Mouse (Mus musculus) left cerebral cortex, adult 8-10 months (tissue): ENCODE results near the gene Fbxo17. TPM values are rescaled to one million over a fixed set of nuclear protein-coding genes. Genes with fewer than 3 reads are reported as not detected.
"Not testable (repeated sequence)": the region's sequence is repeated elsewhere in the genome, so short reads cannot be mapped to it uniquely, and the experiment has no call there.

Source experiments
- DNase-seq, 2 experiments: peaks; one replicate each; pipeline ENCODE4 v3.0.0; 2022; ENCODE audit warnings: low spot score in 2 of 2
- total RNA-seq, 4 experiments: library from RNA; stranded (reverse); gene quantifications; 2 replicates each; pipeline ENCODE4 v1.2.4; 2022

Fbxo17 gene
- 1 to 10 TPM; 1.8 to 4.3 (median 2.8) TPM for total RNA-seq

DNA sequence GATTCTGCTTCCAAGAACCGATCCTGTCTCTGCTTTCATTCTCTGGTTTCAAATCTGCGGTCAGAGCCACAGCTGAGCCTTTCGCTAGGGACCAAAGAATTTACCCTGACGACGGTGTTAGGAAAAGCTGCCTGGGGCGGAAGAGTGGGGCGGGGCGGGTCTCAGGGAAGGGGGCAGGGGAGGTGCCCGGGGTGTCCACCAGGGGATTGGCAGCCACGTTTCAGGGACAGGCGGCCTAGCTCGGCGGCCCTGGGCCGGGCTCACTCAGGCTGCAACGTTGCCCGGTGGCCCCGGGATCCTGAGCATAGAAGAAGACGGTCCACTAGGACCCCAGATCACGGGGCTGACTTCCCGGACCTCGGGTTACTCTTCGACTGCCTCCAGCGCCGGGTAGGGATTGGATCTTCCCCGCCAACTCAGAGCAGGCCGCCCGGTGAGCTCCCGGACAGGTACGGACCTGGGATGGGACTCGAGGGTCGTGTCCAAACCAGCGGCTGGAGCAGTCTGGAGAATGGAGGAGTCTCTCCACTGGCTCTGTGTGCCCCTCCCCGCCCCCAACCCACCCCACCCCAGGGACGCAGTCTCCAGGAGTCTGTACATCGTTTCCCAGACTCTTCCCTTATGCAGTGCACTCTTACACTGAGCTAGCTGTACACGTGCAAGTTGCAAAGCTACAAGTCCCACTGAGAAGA, at the start of gene Fbxo17:
Gene Fbxo17, plus strand, starts transcription at position 215 of the 692 bp plus-strand sequence.
- DNase-seq = no peak

DNA sequence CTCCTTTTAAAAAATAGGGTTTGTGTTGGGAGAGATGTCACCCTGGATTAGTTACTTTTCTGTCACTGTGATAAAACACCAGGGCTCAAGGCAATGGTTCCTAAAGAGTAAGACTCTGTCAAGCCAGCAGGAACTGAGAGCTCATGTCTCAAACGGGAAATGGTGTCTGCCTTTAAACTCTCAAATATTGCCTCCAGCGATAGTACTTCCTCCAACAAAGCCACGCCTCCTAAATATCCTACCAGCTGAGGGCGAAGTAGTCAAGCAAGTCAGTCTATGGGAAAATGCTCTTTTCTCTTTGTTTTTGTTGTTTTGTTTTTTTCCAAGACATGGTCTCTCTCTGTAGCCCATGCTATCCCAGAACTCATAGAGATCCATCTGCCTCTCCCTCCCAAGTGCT, 45.4 kb upstream of the Fbxo17 start:
- DNase-seq = no peak

DNA sequence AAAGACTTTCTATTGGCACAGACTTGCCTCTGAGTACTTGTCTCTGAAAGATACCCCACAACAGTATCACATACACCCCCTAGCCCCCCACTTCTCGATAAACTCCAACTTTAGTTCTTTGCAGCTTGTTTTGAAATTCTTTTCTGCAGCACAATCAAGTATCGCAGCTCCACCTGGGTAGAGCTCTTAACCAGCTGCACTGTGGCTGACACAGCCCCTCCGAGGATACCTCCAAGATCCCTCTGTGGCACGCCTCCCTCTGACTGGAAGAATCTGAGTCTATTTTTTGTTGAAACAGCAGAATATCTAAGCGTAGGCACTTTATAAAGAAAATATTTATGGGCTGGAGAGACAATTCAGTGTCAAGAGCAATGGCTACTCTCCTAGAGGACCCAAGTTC, 44.3 kb upstream of the Fbxo17 start:
- no peak for DNase-seq

DNA sequence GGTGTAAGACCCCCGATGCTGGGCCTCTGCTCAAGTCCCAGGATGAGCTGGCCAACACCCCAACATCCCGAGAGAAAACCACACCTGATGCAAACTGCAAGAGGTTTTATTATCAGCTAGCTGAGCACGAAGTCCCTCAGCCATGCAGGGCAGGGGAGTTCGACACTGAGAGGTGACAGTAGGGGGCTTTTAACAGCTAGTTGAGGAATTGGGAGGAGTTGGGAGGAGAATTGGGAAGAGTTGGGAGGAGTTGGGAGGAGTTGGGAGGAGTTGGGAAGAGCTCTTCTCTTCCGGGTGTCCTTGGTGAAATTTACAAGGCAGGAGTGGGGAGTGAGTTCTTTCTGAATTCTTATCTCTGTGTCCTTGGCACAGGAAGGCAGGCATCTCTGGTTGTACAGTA, 43.8 kb upstream of the Fbxo17 start:
- not testable (repeated sequence) for DNase-seq

DNA sequence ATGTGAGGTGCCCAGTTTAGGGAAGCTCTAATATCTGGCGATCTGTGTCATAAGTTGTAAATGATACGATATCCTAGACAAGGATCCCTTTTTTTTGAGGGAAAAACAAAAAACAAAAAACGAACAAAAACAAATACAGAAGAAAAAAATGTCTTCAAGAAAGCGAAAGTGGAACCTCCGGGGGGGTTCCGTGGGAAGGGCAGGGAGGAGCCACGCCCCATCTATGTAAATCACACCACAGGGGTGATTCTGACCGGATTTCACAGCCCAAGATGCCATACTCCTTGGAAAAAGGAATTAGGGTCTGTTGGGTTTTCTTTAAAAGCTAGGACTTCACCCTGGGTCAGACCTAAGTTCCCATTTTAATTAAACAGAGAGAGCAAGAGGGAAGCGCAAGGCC, 41.6 kb upstream of the Fbxo17 start:
- DNase-seq = no peak

DNA sequence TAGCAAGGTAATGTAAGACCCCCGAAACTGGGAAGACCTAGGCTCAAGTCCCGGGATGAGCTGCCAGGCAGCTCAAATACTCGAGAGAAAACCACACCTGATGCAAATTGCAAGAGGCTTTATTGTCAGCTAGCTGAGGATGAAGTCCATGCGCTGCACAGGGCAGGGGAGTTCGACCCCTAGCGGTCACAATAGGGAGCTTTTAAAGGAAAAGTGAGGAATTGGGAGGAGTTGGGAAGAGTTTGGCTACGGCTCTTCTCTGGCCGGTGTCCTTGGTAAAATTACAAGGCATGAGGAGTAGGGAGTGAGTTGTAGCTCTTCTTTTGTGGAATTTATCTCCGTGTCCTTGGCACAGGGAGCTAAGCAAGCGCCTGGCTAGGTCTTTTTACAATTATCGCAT, 40.9 kb upstream of the Fbxo17 start:
- DNase-seq = no peak

DNA sequence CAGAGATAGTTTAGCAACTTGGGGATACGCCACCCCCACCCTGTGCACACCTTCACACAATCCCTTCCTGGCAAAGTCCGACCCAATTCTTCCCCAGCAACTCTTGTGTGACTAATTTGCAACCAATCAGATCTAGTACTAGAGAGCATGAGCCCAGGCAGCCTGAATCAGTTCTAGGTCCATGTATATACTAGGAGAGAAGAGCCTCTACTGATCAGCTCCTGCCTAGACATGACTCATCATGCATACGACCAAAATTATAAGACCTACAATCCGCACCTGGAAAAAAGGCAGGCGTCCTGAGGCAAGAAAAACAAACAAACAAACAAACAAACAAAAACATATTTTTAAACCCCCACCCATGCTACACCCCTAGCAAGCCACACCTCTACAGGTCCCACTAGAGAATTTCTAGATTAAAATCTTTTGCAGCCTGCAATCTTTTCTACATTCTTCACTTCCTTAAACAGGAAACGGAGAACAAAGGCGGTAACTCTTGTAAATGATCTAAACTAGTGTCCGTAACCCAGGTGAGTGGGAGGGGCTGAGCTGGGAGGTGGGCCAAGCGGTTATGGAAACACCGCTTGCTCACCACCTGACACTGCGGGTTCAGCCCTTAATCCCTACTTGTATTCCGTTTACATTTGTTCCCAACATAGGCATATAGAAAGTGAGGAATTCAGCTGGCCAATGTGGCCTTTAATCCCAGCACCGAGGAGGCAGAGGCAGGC, 39.6 kb upstream of the Fbxo17 start:
- DNase-seq = no peak

DNA sequence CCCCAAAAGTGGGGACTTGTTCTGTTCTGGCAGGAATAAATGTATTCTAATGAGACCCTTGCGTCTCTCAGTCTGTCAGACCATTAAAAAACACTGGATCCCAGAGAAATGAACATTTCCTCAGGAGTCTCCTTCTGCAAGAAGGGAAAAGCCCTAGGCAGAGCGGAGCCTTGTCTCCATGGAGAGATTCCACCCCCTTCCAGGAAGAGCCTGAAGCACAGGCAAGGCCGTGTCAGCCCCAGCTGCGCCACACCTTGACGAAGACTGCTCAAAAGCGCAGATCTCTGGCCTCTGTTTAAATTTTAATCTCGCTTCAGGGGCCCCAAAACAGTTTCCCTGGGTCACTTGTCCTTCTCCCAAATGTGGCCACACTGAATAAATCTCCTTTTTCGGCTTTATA, 39.0 kb upstream of the Fbxo17 start:
- no peak for DNase-seq

DNA sequence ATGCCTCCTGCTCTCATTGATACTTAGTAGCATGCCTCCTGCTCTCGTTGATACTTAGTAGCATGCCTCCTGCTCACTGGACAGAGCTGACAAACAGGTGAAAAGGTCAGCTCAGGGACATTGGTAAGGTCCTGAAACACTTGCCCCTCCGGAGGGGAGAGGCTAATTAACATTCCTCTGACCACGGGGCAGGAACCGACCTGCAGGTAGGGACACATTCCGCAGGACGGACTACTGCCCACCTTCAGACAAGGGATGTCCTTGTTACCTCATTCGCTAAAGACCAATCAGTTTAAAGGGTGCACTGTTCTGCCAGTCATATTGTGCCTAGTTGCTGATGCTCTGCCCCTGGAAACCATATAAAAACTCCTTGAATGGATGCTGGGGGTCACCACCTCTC, 25.5 kb upstream of the Fbxo17 start:
- no peak for DNase-seq

DNA sequence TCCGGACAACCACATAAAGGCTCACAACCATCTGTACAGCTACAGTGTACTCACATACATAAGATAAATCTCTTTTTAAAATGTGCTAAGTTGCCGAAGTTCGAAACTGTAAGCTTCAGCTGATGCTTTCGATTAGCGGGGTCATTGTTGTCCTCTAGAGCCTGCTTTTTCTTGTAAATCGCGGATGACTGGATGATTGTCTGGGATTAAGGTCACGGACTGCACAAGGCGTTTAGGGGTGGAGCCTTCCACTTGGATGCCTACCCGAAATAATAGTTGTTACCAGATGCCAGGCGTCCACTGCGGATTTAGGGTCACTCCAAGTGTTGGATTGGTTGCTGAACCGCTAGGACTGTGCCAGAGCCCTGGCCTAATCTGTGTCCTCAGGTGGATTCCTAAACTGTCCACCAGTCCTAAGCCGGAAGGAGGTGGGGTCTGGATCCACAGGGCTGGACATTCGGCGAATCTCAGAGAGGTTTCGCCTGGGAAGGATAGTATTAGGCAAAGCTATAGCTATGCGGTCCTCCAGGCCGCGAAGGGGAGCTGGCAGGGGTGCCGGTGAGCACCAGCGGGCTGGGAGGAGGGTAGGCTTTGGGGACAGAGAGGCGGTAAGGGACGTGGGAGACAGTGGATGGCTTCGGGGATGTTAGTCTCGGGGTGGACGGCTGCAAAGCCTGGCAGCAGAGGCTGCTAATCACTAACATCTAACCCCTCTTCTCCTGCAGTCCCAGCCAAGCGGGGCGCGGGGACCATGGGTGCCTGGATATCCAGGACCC, 23.9 kb upstream of the Fbxo17 start, which contains the start of gene Fbxo27:
Gene Fbxo27, plus strand, starts transcription at position 305 of the 776 bp plus-strand sequence.
- peak; percentile 36 to 39 for DNase-seq

DNA sequence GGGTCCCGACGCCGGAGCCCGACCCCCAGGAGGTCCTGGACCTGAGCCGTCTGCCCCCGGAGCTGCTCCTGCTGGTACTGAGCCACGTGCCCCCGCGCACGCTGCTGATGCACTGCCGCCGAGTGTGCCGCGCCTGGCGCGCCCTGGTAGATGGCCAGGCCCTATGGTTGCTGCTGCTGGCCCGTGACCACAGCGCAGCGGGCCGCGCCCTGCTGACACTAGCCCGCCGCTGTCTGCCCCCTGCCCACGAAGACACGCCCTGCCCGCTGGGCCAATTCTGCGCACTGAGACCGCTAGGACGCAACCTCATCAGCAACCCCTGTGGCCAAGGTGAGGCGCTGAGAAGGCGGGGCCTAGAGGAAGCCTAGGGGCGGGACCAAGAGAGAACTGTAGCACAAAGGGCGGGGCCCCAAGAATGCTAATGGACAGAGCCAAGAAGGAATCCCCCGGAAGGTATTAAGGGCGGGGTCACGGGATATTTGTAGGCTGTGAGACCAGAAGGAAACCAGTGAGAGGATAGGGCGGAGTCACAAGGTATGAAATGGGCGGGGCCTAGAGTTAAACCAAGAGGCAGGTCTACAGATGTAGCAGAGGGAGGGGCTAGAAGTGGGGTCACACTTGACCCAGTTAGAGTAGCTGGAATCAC, 23.2 kb upstream of the Fbxo17 start:
- DNase-seq = peak; percentile 65 to 93

DNA sequence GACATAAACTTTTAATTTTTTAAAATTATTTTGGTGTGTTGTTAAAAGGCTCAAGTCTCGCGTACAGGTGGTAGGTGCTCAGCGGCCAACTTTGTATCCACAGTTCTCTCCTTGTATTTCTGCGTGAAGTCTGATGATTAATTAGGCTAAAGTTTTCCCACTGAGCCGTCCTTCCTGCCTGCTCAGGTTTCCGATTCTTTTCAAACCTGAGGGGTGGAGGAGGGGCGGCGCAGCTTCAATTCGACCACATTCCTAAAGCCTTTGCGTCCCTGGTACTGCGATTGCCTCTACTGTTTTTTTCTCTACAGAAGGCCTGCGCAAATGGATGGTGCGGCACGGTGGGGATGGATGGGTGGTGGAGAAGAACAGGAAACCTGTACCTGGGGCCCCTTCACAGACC, 22.2 kb upstream of the Fbxo17 start:
- DNase-seq = no peak

DNA sequence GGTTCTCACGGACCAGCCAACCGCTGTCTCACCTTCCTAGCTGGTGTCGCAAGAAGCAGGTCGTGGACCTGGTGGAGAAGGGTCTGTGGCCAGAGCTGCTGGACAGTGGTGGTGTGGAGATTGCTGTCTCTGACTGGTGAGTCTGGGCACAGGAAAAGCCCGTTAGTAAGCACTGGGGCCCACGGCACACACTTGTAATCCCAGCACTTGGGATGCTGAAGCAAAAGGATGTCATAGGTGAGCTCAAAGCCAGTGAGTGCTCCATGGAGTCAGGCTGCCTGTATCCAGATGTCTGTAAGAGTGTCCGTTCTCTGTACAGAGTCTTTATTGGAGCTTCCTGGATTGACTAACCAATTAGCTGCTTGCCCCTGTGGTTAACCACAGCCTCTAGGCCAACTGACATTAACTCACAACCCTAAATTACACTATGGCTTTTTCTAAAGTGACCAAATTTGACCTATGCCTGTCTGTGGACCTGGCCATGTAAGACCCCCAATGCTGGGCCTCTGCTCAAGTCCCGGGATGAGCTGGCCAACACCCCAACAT, 21.6 kb upstream of the Fbxo17 start:
- DNase-seq = no peak

DNA sequence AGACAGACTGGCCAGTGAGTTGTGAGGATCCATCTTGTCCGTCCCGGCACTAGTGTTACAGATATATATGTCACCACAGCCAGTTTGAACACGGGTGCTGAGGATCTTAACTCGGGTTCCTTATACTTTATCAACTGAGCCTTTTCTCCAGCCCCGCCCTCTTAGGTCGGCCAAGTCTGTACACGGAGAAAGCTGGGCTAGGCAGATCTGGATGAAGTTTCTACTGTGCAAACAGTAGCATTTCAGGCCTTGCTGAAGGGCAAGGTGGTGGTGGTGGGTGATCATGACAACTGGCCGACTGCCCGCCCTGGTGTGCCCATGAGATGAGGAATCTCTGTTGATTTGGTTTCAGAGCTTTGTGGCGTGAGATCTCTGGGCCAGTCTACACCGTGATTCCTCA, 19.3 kb upstream of the Fbxo17 start:
- DNase-seq = no peak

DNA sequence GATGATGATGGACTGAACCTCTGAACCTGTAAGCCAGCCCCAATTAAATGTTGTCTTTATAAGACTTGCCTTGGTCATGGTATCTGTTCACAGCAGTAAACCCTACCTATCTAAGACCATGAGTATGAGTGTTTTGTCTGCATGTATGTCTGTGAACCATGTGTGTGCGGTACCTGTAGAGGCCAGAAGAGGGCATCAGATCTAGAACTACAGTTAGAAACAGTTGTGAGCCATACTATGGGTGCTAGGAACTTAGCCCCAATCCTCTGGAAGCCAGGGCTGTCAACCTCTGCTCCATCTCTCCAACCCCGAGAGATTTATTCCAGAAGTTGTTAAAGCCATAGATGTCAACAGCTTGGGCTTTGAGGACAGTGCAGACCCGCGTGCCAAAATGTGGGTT, 16.3 kb upstream of the Fbxo17 start:
- no peak for DNase-seq

DNA sequence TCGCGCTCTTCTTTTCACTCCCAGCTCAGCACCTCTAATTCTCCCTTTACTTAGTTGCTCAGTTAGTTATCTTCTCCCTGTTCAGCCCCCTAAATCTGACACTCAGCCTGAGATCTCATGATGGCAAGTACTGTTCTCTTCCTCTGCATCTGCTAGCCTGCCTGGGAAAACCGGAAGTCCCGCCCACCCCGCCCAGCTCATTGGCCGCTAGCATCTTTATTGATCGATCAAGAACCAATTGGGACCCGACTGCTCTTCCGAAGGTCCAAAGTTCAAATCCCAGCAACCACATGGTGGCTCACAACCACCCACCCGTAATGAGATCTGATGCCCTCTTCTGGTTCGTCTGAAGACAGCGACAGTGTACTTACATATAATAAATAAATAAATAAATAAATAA, 15.3 kb upstream of the Fbxo17 start:
- DNase-seq = not testable (repeated sequence)

DNA sequence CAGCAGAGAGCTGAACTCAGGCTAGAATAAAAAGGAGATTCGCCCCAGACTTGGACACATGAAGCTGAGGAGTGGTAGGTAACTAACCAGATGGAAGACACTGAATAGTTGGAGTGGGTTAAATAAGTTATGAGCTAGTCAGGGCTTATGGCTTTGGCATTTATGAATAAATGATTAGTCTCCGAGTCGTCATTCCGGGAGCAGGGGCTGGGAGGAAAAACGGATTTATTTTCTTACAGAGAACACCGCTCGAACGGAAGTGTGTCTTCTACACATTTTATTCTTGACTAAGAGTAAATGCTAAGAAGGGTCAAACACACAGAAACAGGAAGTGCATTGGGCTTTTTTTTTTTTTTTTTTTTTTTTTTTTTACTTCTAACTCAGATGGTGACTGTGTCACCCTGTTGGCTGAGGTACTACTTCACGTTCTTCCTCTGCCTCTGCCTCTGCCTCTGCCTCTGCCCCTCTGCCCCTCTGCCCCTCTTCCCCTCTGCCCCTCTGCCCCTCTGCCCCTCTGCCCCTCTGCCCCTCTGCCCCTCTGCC, 13.9 kb upstream of the Fbxo17 start:
- no peak for DNase-seq

DNA sequence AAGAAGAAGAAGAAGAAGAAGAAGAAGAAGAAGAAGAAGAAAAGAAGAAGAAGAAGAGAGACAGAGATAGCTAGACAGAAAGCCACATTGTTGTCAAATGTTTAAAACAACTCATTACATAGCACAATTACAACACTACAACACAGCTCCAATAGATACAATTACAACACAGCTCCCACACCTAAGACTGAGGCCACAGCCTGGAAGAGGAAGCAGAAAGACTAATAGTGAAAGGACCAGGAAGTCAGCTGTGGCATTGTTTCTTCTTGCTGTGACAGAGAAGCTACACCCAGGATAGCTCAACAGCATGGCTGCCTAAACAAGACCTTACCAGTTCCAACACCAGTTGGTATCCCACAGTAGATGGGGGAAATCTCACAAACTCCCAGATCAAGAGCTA, 7.2 kb upstream of the Fbxo17 start:
- no peak for DNase-seq

DNA sequence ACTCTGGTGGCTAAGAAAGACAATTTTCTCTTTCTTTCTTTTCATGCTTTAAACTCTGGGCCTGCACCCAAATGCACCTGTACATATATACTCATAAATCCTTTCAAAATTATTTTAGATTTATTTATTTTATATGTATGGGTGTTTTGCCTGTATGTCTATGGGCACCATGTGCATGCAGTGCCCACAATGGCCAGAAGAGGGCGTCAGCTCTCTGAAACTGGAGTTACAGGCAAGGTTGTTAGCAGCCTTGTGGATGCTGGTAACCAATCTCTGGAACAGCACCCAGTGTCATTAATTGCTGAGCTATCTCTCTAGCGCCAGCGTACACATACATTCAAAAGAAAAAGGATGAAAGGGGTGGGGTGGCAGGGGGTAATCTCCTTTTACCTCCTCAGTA, 5.6 kb upstream of the Fbxo17 start:
- DNase-seq = no peak

DNA sequence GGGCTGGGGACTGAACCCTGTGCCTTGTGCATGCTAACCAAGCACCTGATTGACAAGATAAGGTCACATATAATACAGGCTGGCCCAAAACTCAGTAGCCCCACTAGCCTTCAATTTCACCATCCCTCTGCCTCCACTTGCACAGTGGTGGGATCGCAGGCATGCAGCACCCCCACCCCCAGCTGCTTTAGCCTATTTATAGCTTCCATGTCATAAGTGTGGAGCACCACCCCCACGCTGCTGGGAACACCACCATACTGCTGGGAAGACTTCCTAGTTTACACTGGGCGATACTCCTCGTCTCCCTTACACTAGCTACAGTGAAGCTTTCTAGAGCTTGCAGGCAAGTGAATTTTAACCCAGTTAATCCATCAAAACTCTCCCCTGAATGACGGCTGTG, 1.9 kb upstream of the Fbxo17 start:
- peak in 1 of 2 experiments; percentile 61 for DNase-seq

DNA sequence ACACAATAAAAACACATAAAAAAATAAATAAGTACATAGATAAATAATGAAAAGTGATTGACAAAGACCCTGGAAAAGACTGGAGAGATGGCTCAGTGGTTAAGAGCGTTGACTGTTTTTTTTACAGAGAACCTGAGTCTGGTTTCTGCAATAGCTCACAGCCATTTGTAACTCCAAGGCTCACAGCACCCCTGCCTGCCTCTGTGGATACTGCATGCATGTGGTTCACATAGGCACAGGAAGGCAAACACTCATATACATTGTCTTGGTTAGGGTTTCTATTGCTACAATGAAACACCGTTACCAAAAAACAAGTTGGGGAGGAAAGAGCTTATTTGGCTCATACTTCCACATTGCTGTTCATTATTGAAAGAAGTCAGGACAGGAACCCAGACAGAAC, 1.0 kb upstream of the Fbxo17 start:
- DNase-seq = no peak
